In genomic region chr15:37114119-37114518, GRCm38 (mm10) we compare ENCODE assay signal across 9 mouse cellular contexts.
DNase-seq lines count a peak whose midpoint lies in the region; ATAC-seq and TF ChIP-seq lines count a peak whose summit lies in the region.
"Had no signal": no experiment of that assay in that cellular context is flagged by ENCODE, and none has a peak within 500 bp of the region (broad histone marks: within the 10 kb centered on the region; RNA-seq: fewer than 3 reads in every experiment).

No protein-coding gene starts in this region.

- H3K4me1 ChIP-seq in limb, embryonic 10.5 days, result no peaks in the 10 kb centered on the region
- no peaks in the 10 kb centered on the region for H3K4me1 ChIP-seq in midbrain, postnatal 0 days (ENCODE audit: insufficient read depth, low read length)
- H3K4me1 ChIP-seq: liver, embryonic 15.5 days had no signal

- H3K4me2 ChIP-seq in midbrain, postnatal 0 days (ENCODE audit: low read depth, low read length, poor library complexity, severe bottlenecking), result no peak overlapping the region
- H3K4me2 ChIP-seq: liver, embryonic 15.5 days had no signal

- H3K36me3 ChIP-seq in limb, embryonic 10.5 days, result no peaks in the 10 kb centered on the region
- H3K36me3 ChIP-seq in midbrain, postnatal 0 days (ENCODE audit: insufficient read depth, low read length), result no peaks in the 10 kb centered on the region
- H3K36me3 ChIP-seq: liver, embryonic 15.5 days had no signal

- H3K27me3 ChIP-seq in limb, embryonic 10.5 days (ENCODE audit: low read depth, poor library complexity, severe bottlenecking), result no peaks in the 10 kb centered on the region
- no peaks in the 10 kb centered on the region for H3K27me3 ChIP-seq in midbrain, postnatal 0 days (ENCODE audit: insufficient read depth, low read length)
- H3K27me3 ChIP-seq: liver, embryonic 15.5 days had no signal

- 14% methylated on average over 8 of the region's 8 CpGs for WGBS in limb, embryonic 10.5 days
- 9% methylated on average over 8 of the region's 8 CpGs for WGBS in midbrain, postnatal 0 days

- intact Hi-C loops in heart, postnatal 10 days (cut with DNase I), result no loop called here
- intact Hi-C loops in heart, postnatal 14 days (cut with DNase I), result loop anchor here (2.0 kb wide), 1 partner anchor 793 kb away; no protein-coding TSS in a partner anchor

- H3K27ac ChIP-seq in limb, embryonic 10.5 days, result no peak overlapping the region
- no peak overlapping the region for H3K27ac ChIP-seq in midbrain, postnatal 0 days (ENCODE audit: low read depth, low read length)
- H3K27ac ChIP-seq: liver, embryonic 15.5 days had no signal

- 0 out of 2 replicates have a peak, but pooled peaks have one; percentile 31 for ATAC-seq in midbrain, postnatal 0 days (ENCODE audit: low FRiP score)

- no peaks in the 10 kb centered on the region for H3K9me3 ChIP-seq in limb, embryonic 10.5 days (replicated peaks)
- no peaks in the 10 kb centered on the region for H3K9me3 ChIP-seq in midbrain, postnatal 0 days (ENCODE audit: low read length)
- H3K9me3 ChIP-seq: liver, embryonic 15.5 days had no signal

- no peak overlapping the region for H3K4me3 ChIP-seq in limb, embryonic 10.5 days
- H3K4me3 ChIP-seq in midbrain, postnatal 0 days (ENCODE audit: low read depth, low read length), result no peak overlapping the region
- H3K4me3 ChIP-seq: liver, embryonic 15.5 days had no signal

- H3K9ac ChIP-seq in midbrain, postnatal 0 days (replicated peaks; ENCODE audit: low read length, poor library complexity, severe bottlenecking), result no peak overlapping the region
- H3K9ac ChIP-seq: liver, embryonic 15.5 days had no signal

- peak; percentile 66 to 83 for DNase-seq in heart, postnatal 10 days
- no peak for DNase-seq in heart, adult 11 months
- peak; percentile 85 for DNase-seq in ZHBTc4 (ENCODE audit: low read depth, low spot score)
- peak; percentile 78 to 79 for DNase-seq in cerebellum, postnatal 36 days
- DNase-seq in heart, postnatal 14 days, result peak; percentile 70 to 84
- DNase-seq in limb, embryonic 10.5 days (ENCODE audit: low spot score), result peak; percentile 88
- DNase-seq in midbrain, postnatal 0 days (ENCODE audit: low spot score), result peak; percentile 79
- DNase-seq in thymus, postnatal 10 days (ENCODE audit: low spot score in 2 of 2), result peak; percentile 41 to 73

- peak; percentile 89 for TF ChIP-seq CTCF in midbrain, postnatal 0 days (IDR thresholded peaks at IDR 0.05)
